ENCODE assay signal across 9 mouse cellular contexts in genomic region chr1:152511237-152511636, GRCm38 (mm10).
DNase-seq lines count a peak whose midpoint lies in the region; ATAC-seq lines count a peak whose summit lies in the region.
"Had no signal": no experiment of that assay in that cellular context is flagged by ENCODE, and none has a peak within 500 bp of the region (broad histone marks: within the 10 kb centered on the region; RNA-seq: fewer than 3 reads in every experiment).

No protein-coding gene starts in this region.

- 76% methylated on average over 4 of the region's 4 CpGs for WGBS in forebrain, embryonic 13.5 days
- 78% methylated on average over 4 of the region's 4 CpGs for WGBS in forebrain, embryonic 11.5 days
- WGBS in heart, embryonic 14.5 days: 73% methylated on average over 4 of the region's 4 CpGs

- no peak overlapping the region for H3K27ac ChIP-seq in forebrain, embryonic 13.5 days
- no peak overlapping the region for H3K27ac ChIP-seq in forebrain, embryonic 11.5 days (ENCODE audit: low read depth, low read length)
- H3K27ac ChIP-seq in heart, embryonic 14.5 days (replicated peaks in 1 of 2; ENCODE audit: control insufficient read depth in 1 of 2, insufficient read depth in 1 of 2, low read depth in 2 of 2, low read length in 2 of 2): no peak overlapping the region
- H3K27ac ChIP-seq: stomach, embryonic 15.5 days had no signal

- no peak overlapping the region for H3K4me2 ChIP-seq in forebrain, embryonic 13.5 days
- H3K4me2 ChIP-seq in forebrain, embryonic 11.5 days (ENCODE audit: low read depth, low read length, severe bottlenecking): no peak overlapping the region
- H3K4me2 ChIP-seq in heart, embryonic 14.5 days (ENCODE audit: low read length): no peak overlapping the region
- H3K4me2 ChIP-seq: stomach, embryonic 15.5 days had no signal

- H3K4me1 ChIP-seq in forebrain, embryonic 13.5 days: no peaks in the 10 kb centered on the region
- no peaks in the 10 kb centered on the region for H3K4me1 ChIP-seq in forebrain, embryonic 11.5 days (replicated peaks; ENCODE audit: control insufficient read depth, insufficient read depth, low read length)
- H3K4me1 ChIP-seq in heart, embryonic 14.5 days (ENCODE audit: control insufficient read depth in 2 of 2, insufficient read depth in 2 of 2, low read length in 2 of 2): peaks cover 13 to 16% of the 10 kb centered on the region in 2 experiments
- H3K4me1 ChIP-seq: stomach, embryonic 15.5 days had no signal

- no peak overlapping the region for H3K9ac ChIP-seq in forebrain, embryonic 13.5 days
- H3K9ac ChIP-seq in forebrain, embryonic 11.5 days (ENCODE audit: low read length): no peak overlapping the region
- no peak overlapping the region for H3K9ac ChIP-seq in heart, embryonic 14.5 days (ENCODE audit: low read length)
- H3K9ac ChIP-seq: stomach, embryonic 15.5 days had no signal

- peak; percentile 30; the same call in 1 of the 2 replicates for ATAC-seq in forebrain, embryonic 13.5 days
- no peak for ATAC-seq in forebrain, embryonic 11.5 days (replicated peaks; ENCODE audit: low FRiP score)
- ATAC-seq in heart, embryonic 14.5 days (ENCODE audit: insufficient number of reproducible peaks, insufficient read depth, low FRiP score, low read depth): peak; percentile 46; the same call in 1 of the 2 replicates
- ATAC-seq in megakaryocyte, adult 5-6 weeks (ENCODE audit: poor library complexity, severe bottlenecking): peak; percentile 91

- no peaks in the 10 kb centered on the region for H3K9me3 ChIP-seq in forebrain, embryonic 13.5 days (replicated peaks)
- no peaks in the 10 kb centered on the region for H3K9me3 ChIP-seq in forebrain, embryonic 11.5 days (ENCODE audit: control insufficient read depth, low read length)
- H3K9me3 ChIP-seq in heart, embryonic 14.5 days (ENCODE audit: control insufficient read depth, low read length): no peaks in the 10 kb centered on the region
- H3K9me3 ChIP-seq: stomach, embryonic 15.5 days had no signal

- no peaks in the 10 kb centered on the region for H3K36me3 ChIP-seq in forebrain, embryonic 13.5 days (ENCODE audit: poor library complexity, severe bottlenecking)
- H3K36me3 ChIP-seq in forebrain, embryonic 11.5 days (ENCODE audit: control insufficient read depth, insufficient read depth, low read length): no peaks in the 10 kb centered on the region
- H3K36me3 ChIP-seq in heart, embryonic 14.5 days (ENCODE audit: control insufficient read depth, insufficient read depth, low read length): peaks cover 16% of the 10 kb centered on the region
- H3K36me3 ChIP-seq: stomach, embryonic 15.5 days had no signal

- H3K4me3 ChIP-seq in forebrain, embryonic 13.5 days: no peak overlapping the region
- no peak overlapping the region for H3K4me3 ChIP-seq in forebrain, embryonic 11.5 days (ENCODE audit: low read depth, low read length)
- H3K4me3 ChIP-seq in heart, embryonic 14.5 days (ENCODE audit: control insufficient read depth in 1 of 2, insufficient read depth in 1 of 2, low read depth in 1 of 2, low read length in 2 of 2): no peak overlapping the region
- H3K4me3 ChIP-seq: stomach, embryonic 15.5 days had no signal

- no peak for DNase-seq in forebrain, embryonic 11.5 days (ENCODE audit: low spot score)
- peak; percentile 69 for DNase-seq in thymus, postnatal 0 days (ENCODE audit: low spot score)
- DNase-seq in thymus, postnatal 36 days: no peak
- DNase-seq in ovary, adult 18-20 months (ENCODE audit: low spot score): no peak
- DNase-seq in urinary bladder, postnatal 36 days (ENCODE audit: low spot score in 2 of 2): no peak

- H3K27me3 ChIP-seq in forebrain, embryonic 13.5 days: no peaks in the 10 kb centered on the region
- H3K27me3 ChIP-seq in forebrain, embryonic 11.5 days (ENCODE audit: control insufficient read depth, insufficient read depth, low read length): no peaks in the 10 kb centered on the region
- H3K27me3 ChIP-seq in heart, embryonic 14.5 days (ENCODE audit: control insufficient read depth, insufficient read depth, low read length): no peaks in the 10 kb centered on the region
- H3K27me3 ChIP-seq: stomach, embryonic 15.5 days had no signal
